Mouse (Mus musculus): ENCODE results near the gene Itpripl2. TPM values are rescaled to one million over a fixed set of nuclear protein-coding genes. Genes with fewer than 3 reads are reported as not detected.

Itpripl2 gene
- polyA plus RNA-seq, 3 experiments from 2014 or later = 0.46 to 1.1 (median 0.68) TPM

DNA sequence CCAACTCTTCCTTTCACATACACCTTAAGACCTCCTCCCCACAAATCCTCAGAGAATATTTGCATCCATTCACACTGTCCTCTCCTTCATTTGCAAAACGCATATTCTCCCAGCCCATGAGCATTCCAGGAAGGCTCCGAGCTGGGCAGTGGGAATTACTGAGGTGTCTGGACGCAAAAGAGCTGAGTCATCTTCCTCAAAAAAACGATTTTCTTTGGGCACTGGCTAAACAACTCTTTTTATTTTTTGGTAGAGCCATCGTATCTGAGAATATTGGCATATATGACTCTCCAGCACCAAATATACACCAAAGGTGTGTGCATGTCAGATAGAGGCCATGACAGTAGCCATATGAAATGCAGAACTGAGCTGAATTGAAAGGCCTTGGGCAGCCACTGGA lies 4.9 kb downstream of the Itpripl2 start:
- ATAC-seq = no peak

DNA sequence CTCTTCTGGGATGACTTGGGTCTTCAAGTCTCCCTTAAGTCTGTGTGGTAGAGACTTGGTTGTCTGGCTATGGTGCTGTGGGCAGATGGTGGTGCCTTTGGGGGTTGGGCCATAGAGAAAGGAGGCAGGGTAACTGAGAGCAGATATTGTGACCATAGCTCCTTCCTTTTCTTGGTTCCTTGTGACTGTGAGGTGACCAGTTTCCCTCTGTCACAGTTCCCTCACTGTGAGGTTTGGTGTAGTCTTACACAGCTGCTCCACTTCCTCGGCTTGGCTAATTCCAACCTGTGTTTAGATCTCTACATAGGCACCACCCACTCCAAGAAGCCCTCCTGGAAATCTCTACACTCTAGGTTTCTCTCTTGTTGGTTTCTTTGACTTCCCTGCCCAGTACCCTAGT lies 7.8 kb downstream of the Itpripl2 start:
- ATAC-seq = no peak

DNA sequence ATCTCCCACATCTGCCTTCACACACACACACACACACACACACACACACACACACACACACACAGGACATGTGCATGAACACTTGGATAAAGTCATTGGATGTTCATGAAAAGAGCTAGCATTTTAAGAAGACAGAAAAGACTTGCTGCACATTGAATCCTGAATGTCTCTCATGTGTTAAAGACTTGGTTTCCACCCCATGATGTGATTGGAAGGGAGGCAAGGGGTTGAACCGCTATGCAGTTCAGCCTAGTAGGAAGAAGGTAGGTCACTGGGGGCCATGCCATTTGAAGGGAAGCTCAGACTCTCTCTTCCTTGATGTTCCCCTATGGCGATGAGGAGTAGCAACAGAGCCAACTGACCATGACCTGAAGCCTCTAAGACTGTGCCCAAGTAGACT lies 9.8 kb downstream of the Itpripl2 start:
- ATAC-seq = no peak

DNA sequence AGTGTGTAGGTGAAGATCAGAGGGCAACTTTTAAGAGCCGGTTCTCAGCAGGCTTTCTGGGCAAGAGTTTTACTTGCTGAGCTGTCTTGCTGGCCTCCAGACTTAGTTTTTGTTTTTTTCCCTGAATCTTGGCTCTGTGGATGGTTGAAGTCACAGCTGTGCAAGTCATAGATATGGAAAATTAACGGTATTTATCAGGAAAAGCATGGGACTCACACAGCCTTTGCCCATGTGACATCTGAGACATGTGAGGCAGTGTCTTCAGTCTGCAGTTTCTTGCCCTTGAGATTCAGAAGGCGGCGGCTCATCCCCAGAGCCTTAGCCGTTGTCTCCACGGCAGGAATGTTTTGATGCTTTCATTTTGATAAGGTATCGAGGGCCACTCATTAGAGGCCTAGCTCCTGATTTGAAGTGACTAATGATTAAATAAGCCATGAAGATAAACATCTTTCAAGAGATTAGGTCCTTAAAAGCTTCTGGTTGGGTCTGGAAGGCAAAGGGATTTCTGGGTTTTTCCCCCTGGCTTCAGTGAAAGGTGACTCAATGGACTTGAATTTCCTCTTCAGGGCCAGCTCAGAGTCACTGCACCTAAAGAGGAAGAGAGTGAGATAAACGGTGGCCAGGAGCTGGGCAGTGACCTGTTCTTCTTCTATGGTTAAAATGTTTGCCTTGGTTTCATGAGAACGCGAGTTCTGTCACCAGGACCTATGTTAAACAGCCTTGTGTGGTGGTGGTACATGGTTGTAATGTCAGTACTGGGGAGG lies 10.5 kb downstream of the Itpripl2 start:
- no peak for ATAC-seq

DNA sequence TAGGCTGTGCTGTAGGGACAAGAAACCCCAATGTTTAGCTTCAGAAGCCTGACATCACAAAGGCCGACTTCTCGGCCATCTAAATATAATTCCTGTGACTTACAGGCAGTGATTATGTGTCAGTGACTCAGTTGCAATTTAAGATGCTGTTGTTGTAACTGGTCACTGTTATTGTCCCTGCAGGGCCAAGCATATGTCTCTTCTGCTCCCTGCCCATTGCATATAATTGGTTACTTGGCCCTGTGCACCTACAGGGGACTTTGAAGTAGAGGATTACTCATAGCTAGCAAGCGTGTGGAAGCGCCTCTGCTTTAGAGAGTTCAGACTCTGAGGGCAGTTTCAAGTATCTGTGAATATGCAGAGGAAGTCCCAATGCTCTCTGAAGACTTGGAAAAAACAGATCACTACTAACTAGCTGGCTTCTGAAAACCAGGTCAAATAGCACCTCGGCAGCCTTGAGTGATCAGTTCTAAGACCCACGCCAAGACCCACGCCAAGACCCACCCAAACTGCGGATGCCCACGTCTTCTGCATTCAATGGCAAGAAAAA lies 11.5 kb downstream of the Itpripl2 start:
- no peak for ATAC-seq

DNA sequence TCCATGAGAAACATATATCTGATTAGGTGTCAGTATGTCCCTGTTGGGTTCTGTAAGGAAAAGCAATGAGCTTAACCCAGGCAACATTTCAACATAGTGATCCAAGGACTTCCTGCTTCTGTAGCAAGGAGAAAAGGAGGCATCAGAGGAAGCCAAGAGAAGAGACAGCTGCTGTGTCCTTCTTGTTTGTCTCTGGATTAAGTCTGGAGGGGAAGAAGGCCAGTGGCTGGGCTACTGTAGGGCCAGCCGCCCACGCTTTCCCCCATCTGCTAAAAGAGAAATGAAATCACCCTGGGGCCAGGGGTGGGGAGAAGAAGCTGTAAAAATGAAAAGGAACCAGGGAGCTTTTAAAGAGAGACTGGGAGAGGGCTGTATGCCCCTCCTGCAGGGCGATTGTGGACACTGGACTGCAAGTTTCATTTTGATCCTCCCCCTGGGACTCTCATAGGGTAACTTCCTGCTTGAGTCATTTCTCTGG lies 12.9 kb downstream of the Itpripl2 start:
- ATAC-seq = no peak

DNA sequence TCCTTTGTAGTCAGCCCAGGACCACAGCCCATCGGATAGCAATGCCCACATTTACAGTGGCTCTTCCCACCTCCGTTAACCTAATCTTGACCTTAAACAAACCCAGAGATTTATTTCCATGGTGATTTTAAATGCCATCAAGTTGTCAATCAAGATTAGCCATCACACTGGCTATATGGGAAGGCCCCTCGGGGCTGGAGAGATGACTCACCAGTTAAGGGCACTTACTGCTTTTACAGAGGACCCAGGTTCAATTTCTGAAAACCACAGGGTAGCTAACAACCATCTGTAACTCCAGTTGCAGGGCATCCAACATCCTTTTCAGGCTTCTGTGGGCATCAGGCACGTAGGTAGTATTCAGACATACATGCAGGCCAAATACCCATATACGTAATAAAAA lies 15.3 kb downstream of the Itpripl2 start:
- no peak for ATAC-seq

DNA sequence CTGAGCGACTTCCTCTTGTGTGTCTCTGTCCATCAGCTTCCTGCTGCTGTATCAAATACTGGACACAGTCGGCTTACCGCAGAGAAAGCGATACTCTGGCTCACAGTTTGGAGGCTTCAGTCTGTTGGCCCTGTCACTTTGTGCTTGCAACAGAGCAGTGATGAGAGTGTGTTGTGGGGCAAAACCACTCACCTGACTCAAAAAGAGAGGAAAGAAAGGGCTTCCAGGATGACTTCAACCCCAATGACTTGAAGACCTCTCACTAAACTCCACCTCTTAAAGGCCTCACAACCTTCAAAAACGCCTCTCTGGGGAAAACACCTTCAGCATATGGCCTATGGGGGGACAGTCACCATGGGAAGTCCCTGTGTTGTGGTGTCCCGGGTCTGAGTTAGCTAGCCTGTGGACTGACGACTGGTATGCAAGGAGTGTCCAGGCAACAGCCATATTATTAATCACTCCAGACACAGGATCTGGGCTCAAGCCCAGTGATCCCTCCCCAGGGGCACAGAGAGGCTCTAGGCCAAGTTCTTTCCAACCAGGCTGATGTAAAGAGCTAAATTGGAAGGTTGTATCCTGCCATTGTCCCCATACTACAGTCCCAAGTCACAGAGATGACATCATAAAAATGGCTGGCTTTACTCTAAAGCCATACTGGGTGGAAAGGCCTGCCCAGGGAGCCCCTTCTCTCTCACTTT lies 16.6 kb downstream of the Itpripl2 start:
- ATAC-seq = no peak

DNA sequence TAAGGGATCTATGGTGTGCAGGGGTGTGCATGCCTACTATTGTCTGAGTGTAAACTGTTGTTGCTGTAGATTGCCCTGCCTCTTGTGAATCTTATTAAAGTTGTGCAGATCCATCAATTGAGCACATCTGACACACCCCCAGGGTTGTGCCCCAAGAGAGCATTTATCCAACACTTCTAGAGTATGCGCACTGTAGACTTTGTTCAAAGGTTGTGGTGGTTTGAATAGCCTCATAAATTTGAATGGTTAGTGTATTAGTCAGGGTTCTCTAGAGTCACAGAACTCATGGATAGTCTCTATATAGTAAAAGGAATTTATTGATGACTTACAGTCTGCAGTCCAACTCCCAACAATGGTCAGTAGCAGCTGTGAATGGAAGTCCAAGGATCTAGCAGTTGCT lies 18.9 kb downstream of the Itpripl2 start:
- no peak for ATAC-seq

DNA sequence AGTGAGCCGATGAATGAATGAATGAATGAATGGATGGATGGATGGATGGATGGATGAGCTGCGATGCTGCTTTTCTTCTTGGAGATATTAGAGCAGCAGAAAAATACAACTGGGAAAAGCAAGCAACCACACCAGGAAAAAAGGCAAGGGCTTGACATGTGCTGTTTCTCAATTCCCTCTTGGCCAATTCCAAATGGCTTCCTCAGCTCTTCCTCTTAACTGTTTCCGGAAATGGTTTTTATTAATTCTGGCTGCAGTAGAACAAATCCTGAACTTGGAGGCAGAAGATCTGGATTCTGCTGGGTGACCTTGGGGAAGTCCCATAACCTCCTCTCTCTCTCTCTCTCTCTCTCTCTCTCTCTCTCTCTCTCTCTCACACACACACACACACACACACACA lies 23.7 kb downstream of the Itpripl2 start:
- ATAC-seq = no peak

DNA sequence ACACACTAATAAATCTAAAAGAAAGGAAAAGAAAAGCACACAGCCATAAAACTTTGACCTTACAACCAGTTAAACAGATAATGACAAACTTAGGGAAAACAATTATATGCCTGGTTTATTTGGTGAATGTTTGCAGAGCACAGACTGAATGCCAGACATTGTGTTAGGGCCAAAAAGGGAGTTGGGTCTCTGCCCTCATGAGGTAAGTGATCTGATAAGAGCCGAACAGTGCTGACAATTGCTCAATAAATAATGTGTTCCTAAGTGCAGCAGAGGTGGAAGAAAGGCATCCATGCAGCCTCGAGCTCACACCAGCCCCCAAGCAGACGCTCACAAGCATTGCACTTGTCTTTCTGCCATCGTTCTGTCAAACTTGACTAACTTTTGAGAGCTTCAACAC lies 27.3 kb downstream of the Itpripl2 start:
- ATAC-seq = no peak

DNA sequence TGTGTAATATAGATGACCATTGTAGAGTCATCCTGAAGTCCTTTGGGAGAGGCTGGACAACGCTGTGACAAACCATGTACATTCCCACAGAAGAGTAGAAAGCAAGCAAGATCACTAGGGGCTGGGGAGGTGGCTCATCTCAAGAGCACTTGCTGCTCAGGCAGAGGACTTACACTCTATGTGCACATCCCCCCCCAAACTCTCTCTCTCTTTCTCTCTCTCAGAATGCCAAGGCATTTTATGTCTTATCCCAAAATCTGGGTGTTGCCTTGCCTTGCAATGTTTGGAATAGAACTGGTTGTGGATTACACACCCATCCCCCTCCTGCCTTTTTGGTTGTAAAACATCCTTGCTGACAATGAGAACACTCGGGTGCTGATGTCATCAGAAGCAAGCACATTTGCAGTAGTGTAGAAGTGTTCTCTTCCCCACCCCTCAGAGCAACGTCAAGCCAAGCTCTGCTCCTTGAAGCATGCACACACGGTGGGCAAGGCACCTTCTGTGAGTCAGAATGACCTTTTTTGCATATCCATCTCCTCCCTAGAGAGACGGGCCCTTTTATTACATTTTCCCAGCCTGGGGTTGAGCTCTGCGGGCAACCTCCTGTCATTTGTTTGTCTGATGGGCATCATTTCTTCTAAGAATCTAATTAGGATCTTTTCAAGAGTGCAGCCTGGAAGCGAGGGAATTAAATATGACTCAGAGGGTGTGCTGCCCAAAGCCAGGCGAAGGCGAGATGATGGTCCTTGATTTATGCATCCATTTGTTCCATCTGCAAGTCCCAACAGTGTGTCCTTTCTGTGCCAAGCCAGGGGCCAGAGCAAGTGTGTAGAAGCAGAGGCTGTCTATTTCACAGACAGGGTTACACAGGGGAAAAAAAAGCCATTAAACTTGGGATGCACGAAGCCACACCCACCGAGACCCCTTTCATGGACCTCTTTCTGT lies 28.7 kb downstream of the Itpripl2 start:
- ATAC-seq = no peak

DNA sequence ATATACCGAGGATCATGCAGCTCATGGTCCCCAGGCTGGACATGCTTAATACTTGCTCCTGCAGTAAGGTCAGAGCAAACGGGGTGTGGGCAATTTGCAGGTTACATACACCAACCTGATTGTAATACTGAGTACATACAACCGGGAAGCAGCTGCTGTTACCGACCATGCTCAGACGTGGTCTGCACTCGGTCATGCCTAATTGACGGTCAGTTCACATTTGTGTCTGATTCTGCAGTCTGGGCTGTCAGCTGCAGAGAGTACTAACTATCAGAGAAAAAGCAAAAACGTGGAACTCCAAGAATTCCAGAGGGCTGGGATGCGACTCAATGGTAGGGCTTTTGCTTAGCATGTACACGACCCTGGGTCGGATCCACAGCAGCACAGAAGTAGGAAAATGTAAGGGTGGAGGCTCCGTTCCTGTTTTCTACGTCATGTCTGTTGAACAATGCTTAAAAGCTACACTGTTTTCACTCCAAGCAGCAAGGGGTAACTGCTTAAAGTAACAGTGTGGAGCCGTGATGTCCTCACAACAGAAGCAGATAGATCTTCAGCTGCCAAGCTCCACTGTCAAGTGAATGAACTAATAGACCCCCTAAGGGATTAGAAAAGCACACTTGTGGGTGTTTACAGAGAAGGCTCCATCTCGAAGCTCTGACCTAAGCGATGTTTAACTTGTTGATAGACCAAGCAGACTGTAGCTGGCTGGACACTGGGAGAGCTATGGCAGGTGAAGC lies 30.2 kb downstream of the Itpripl2 start:
- ATAC-seq = no peak

DNA sequence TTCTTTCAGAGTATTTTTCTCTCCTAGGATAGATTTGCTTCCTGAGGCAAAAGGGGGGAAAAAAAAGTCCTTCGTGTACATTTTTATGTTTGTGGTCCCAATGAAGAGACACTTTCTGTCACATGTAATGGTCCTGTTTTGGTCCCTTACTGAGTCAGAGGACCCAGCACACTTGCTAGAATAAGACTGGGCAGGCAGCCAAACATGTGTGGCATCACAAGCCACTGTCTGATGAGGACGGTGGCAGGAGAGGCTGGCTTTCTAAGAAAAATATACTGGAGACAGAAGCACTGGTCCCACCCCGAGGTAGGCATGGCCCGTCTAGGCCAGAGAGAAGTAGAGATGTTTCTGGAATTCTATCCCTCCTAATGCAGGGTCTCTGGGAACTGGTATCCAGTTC lies 38.1 kb downstream of the Itpripl2 start:
- no peak for ATAC-seq

DNA sequence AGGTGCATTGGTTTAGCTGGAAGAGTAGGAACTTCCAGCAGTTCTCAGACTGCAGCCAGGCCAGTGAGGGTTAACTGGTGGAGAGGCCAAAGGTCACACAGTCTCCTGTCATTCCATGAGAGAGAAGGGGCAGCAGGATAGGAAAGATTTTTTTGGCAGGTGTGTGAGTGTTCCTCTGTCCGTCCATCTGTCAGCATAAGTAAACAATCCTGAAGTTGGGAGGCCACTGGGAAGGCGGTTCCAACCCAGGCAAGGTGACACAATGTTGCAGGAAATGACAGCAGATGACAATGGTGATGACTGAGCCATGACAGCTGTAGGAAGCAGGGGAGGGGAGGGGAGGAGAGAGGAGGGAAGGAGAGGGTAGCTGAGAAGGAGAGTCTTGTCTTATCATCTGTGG lies 38.8 kb downstream of the Itpripl2 start:
- no peak for ATAC-seq

DNA sequence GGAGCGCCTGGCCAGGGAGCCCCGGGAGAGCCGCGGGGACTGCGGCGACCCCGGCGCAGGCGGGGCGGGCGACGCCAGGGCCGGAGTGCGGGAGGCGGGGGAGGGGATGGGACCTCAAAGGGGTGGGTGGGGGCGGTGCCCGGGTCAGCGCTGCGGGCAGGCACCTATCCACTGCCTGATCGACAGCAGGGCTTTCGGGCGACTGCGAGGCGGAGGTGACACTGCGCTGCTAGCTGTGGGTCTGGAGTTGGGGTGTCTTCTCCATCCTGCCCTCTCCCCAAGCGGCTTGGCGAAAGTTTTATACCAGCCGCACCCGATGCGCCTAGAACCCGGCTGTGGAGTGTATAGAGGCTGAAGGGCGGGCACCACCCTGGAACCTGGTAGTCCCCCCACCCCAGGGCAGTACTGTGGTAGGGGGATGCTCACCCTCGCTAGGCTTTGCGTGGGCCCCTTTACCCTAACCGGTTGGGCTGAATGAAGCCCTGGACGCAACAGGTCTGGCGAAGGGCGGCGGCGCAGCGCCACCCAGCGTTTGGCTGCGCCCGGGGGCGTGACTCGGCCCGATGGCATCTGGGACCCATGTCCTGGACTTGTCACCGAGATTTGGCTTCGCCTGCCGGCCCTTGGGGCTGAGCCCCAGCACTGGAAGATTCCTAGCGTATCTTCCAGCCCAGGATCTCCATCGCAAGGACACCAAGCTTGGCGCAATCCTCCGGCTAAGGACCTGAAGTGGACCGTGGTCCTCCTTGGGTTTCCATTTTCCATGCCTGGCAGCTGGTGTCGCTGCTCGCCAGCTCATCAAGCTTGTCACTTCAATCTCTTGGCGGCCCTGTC lies 43.4 kb downstream of the Itpripl2 start, which contains the start of gene Syt17:
Gene Syt17, minus strand, starts transcription at position 89 of the 834 bp plus-strand sequence.
- no peak for ATAC-seq

DNA sequence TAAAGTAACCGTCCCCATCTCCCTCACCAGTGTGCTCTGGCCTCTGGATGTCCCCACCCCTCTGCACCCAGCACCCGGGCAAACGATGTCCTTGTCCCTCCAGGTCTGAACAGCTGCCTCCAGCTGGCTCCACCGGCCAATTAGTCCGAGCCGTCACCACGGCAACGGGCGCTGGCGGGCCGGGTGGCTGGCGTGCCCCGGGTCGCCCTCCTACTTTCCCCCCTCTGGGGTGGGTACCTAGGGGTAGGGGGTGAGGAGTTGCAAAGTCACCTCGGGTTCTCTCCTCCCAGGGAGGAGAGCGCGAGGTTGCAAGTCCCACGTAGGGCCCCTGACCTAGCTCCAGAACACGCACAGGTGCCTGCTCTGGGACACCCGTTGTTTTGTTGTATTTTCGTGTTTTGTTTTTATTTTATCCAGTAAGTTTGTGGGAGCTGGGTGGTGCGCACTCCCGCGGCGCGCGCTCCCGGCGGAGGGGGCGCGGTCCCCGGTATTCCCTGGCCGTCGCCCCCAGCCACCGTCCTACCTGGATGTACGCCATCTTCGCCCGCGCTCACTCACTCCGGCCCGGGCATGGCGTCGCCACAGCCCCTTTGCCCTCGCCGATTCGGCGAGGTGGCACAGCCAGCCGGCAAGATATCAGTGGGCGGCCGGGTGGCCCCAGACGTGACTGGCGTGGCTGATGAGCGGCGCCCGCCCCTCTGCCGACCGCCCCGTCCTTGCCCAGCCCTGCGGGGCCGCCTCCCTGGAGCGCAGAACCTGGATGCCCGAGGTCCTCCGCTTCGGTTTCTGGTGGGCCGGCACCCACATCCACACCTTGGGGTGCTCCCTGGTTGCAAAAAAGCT lies 44.3 kb downstream of the Itpripl2 start:
- no peak for ATAC-seq

DNA sequence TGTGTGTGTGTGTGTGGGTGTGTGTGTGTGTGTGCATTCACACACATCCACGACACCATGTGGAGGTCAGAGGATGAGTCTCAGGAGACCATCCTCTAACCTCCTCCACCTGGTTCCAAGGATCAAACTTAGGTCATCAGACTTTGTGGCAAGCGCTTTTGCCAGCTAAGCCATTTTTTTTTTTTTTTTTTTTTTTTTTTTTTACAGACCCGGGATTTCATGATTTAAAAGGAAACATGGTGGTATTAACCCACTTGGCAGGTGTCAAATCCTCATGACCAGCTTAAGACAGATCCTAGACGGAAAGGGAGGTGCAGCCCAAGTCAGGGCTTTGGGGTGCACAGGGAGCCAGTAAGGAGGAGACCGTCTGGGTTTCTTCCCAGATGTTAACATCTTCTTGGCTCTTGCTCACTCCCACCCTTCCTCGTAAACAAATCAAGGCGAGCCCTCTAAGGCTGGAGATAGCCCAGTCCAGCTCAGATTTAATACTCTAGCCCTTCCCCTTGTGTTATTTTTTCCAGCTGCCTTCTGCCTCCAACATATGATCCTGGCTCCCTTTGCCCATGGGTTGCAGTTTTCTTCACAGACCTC lies 47.8 kb downstream of the Itpripl2 start:
- no peak for ATAC-seq

DNA sequence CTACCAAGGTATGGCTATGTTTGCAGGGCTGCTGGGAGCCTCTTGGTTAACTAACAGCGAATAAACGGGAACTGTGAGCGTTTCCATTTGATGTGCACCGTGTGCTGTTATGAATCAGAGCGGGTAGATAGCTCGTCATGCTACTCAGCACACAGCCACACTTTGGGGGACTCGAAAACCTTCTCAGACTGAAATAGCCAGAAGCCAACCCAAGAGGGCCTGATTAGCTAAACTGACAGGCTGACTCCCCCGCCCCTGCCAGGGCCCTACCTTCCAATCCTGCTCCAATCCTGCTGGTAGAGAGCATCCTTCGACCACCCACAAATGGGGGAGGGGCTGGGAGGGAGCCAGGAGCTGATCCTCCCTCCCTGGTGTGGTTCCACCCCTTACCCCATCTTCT lies 48.4 kb downstream of the Itpripl2 start:
- no peak for ATAC-seq

DNA sequence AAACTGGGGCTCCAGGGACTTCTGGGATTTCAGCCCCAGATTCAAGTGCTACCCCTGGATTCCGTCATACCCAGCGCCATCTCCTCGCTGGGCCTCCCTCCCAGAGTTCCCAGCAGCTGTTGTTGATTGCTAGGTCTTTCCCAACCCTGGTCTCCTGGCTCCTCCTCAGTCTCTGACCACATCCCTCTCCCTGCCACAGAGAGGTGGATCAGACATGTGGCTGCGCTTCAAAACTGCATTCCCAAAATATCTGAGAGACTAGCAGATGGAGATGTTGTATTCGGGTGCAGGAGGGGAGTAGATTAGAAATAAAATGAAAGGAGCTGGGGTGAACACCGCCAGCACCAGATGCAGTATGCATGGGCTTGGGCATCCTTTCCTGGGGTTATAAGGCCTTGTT lies 50.2 kb downstream of the Itpripl2 start:
- no peak for ATAC-seq
